Mouse (Mus musculus): ENCODE measurements around the gene Tmem87b. TPM values are rescaled to one million over a fixed set of nuclear protein-coding genes. Genes with fewer than 3 reads are reported as not detected.

Tmem87b gene
- 26.8 and 28.4 TPM in 2 replicates for polyA plus RNA-seq (2014; fragmentation: Nextera tagmentation; extraction: Ambion mirVana)

GRCm38 (mm10) chr2:128817786-128818681 is at the start of gene Tmem87b:
Gene Tmem87b, plus strand, starts transcription at chr2:128818118.
- peak; percentile 91 for ATAC-seq (ENCODE audit: low read depth)
- no peaks in the 10 kb centered on the region for H3K9me3 ChIP-seq (ENCODE audit: control insufficient read depth, low read length)

GRCm38 (mm10) chr2:128768545-128769247 is 49.2 kb upstream of the Tmem87b start:
- 77% methylated on average over 4 of the region's 4 CpGs for WGBS
- Histone ChIP-seq H3K4me1 (ENCODE audit: control insufficient read depth, insufficient read depth, low read length) (no peaks in the 10 kb centered on the region), H3K9me3 (ENCODE audit: control insufficient read depth, low read length) (no peaks in the 10 kb centered on the region), H3K9ac (ENCODE audit: low read depth, low read length) (no peak overlapping the region), H3K27me3 (replicated peaks; ENCODE audit: control insufficient read depth, insufficient read depth, low read length) (no peaks in the 10 kb centered on the region), H3K27ac (replicated peaks; ENCODE audit: low read depth, low read length) (no peak overlapping the region), H3K4me2 (ENCODE audit: low read depth, low read length) (no peak overlapping the region), H3K36me3 (ENCODE audit: control insufficient read depth, insufficient read depth, low read length) (peaks cover 38% of the 10 kb centered on the region), H3K4me3 (ENCODE audit: low read depth, low read length) (no peak overlapping the region)
- no peak for DNase-seq (ENCODE audit: low spot score)
- no peak for ATAC-seq (ENCODE audit: low read depth)

More at GRCm38 (mm10) chr2:128817786-128818681, at the start of gene Tmem87b:
- Histone ChIP-seq H3K9ac (ENCODE audit: low read depth, low read length) (peak within 1 kb of the TSS; percentile 78), H3K4me3 (ENCODE audit: low read depth, low read length) (peak within 1 kb of the TSS; percentile 73), H3K4me2 (ENCODE audit: low read depth, low read length) (peak within 1 kb of the TSS; percentile 73), H3K36me3 (ENCODE audit: control insufficient read depth, insufficient read depth, low read length) (no peaks in the 10 kb centered on the region), H3K27me3 (replicated peaks; ENCODE audit: control insufficient read depth, insufficient read depth, low read length) (no peaks in the 10 kb centered on the region), H3K4me1 (ENCODE audit: control insufficient read depth, insufficient read depth, low read length) (0 out of 2 replicates have a peak, but pooled peaks cover 6% of the 10 kb centered on the region), H3K27ac (replicated peaks; ENCODE audit: low read depth, low read length) (peak within 1 kb of the TSS; percentile 92)
- DNase-seq (ENCODE audit: low spot score), result peak; percentile 98
- WGBS, result under 1% methylated on average over 47 of the region's 59 CpGs

- no peak for ATAC-seq (ENCODE audit: low read depth)
- 89% methylated on average over 6 of the region's 6 CpGs for WGBS
- Histone ChIP-seq H3K9ac (ENCODE audit: low read depth, low read length) (no peak overlapping the region), H3K36me3 (ENCODE audit: control insufficient read depth, insufficient read depth, low read length) (peaks cover 31% of the 10 kb centered on the region), H3K27me3 (replicated peaks; ENCODE audit: control insufficient read depth, insufficient read depth, low read length) (no peaks in the 10 kb centered on the region), H3K4me1 (ENCODE audit: control insufficient read depth, insufficient read depth, low read length) (no peaks in the 10 kb centered on the region), H3K9me3 (ENCODE audit: control insufficient read depth, low read length) (no peaks in the 10 kb centered on the region), H3K4me2 (ENCODE audit: low read depth, low read length) (no peak overlapping the region), H3K27ac (replicated peaks; ENCODE audit: low read depth, low read length) (no peak overlapping the region), H3K4me3 (ENCODE audit: low read depth, low read length) (no peak overlapping the region)
- DNase-seq (ENCODE audit: low spot score), result no peak
These were observed 47.4 kb upstream of the Tmem87b start for GRCm38 (mm10) chr2:128770557-128770956.

- no peaks in the 10 kb centered on the region for H3K9me3 ChIP-seq (ENCODE audit: control insufficient read depth, low read length)
- H3K27ac ChIP-seq (replicated peaks; ENCODE audit: low read depth, low read length), result no peak overlapping the region
- peaks cover 30% of the 10 kb centered on the region for H3K36me3 ChIP-seq (ENCODE audit: control insufficient read depth, insufficient read depth, low read length)
- DNase-seq (ENCODE audit: low spot score) (no peak), ATAC-seq (ENCODE audit: low read depth) (no peak)
- WGBS, result 87% methylated on average over 4 of the region's 4 CpGs
- no peaks in the 10 kb centered on the region for H3K4me1 ChIP-seq (ENCODE audit: control insufficient read depth, insufficient read depth, low read length)
- H3K4me3 ChIP-seq (ENCODE audit: low read depth, low read length), result no peak overlapping the region
- H3K4me2 ChIP-seq (ENCODE audit: low read depth, low read length), result no peak overlapping the region
- no peaks in the 10 kb centered on the region for H3K27me3 ChIP-seq (replicated peaks; ENCODE audit: control insufficient read depth, insufficient read depth, low read length)
- H3K9ac ChIP-seq (ENCODE audit: low read depth, low read length), result no peak overlapping the region
These were observed 46.9 kb upstream of the Tmem87b start for GRCm38 (mm10) chr2:128771048-128771447.

- Histone ChIP-seq H3K36me3 (ENCODE audit: control insufficient read depth, insufficient read depth, low read length) (peaks cover 35% of the 10 kb centered on the region), H3K27me3 (replicated peaks; ENCODE audit: control insufficient read depth, insufficient read depth, low read length) (no peaks in the 10 kb centered on the region), H3K9me3 (ENCODE audit: control insufficient read depth, low read length) (no peaks in the 10 kb centered on the region), H3K4me3 (ENCODE audit: low read depth, low read length) (no peak overlapping the region), H3K27ac (replicated peaks; ENCODE audit: low read depth, low read length) (no peak overlapping the region), H3K4me1 (ENCODE audit: control insufficient read depth, insufficient read depth, low read length) (no peaks in the 10 kb centered on the region), H3K4me2 (ENCODE audit: low read depth, low read length) (no peak overlapping the region), H3K9ac (ENCODE audit: low read depth, low read length) (no peak overlapping the region)
- DNase-seq (ENCODE audit: low spot score) (no peak), ATAC-seq (ENCODE audit: low read depth) (no peak)
- WGBS, result 94% methylated on average over 7 of the region's 7 CpGs
These were observed 46.1 kb upstream of the Tmem87b start for GRCm38 (mm10) chr2:128771750-128772338.

- no peak overlapping the region for H3K27ac ChIP-seq (replicated peaks; ENCODE audit: low read depth, low read length)
- H3K4me2 ChIP-seq (ENCODE audit: low read depth, low read length), result no peak overlapping the region
- peaks cover 42% of the 10 kb centered on the region for H3K36me3 ChIP-seq (ENCODE audit: control insufficient read depth, insufficient read depth, low read length)
- H3K4me1 ChIP-seq (ENCODE audit: control insufficient read depth, insufficient read depth, low read length), result peaks cover 3% of the 10 kb centered on the region; the same call in 1 of the 2 replicates
- ATAC-seq (ENCODE audit: low read depth) (no peak), DNase-seq (ENCODE audit: low spot score) (no peak)
- H3K27me3 ChIP-seq (replicated peaks; ENCODE audit: control insufficient read depth, insufficient read depth, low read length), result no peaks in the 10 kb centered on the region
- no peaks in the 10 kb centered on the region for H3K9me3 ChIP-seq (ENCODE audit: control insufficient read depth, low read length)
- no peak overlapping the region for H3K9ac ChIP-seq (ENCODE audit: low read depth, low read length)
- 88% methylated on average over 5 of the region's 5 CpGs for WGBS
- no peak overlapping the region for H3K4me3 ChIP-seq (ENCODE audit: low read depth, low read length)
These were observed 35.7 kb upstream of the Tmem87b start for GRCm38 (mm10) chr2:128782231-128782630.

- Histone ChIP-seq H3K4me3 (ENCODE audit: low read depth, low read length) (no peak overlapping the region), H3K27ac (replicated peaks; ENCODE audit: low read depth, low read length) (no peak overlapping the region), H3K9ac (ENCODE audit: low read depth, low read length) (no peak overlapping the region), H3K9me3 (ENCODE audit: control insufficient read depth, low read length) (no peaks in the 10 kb centered on the region), H3K36me3 (ENCODE audit: control insufficient read depth, insufficient read depth, low read length) (peaks cover 43% of the 10 kb centered on the region), H3K4me2 (ENCODE audit: low read depth, low read length) (no peak overlapping the region), H3K4me1 (ENCODE audit: control insufficient read depth, insufficient read depth, low read length) (peaks cover 3% of the 10 kb centered on the region; the same call in 1 of the 2 replicates), H3K27me3 (replicated peaks; ENCODE audit: control insufficient read depth, insufficient read depth, low read length) (no peaks in the 10 kb centered on the region)
- peak; percentile 56 for DNase-seq (ENCODE audit: low spot score)
- 55% methylated on average over 10 of the region's 10 CpGs for WGBS
- no peak for ATAC-seq (ENCODE audit: low read depth)
These were observed 34.1 kb upstream of the Tmem87b start for GRCm38 (mm10) chr2:128783660-128784345.

- no peaks in the 10 kb centered on the region for H3K9me3 ChIP-seq (ENCODE audit: control insufficient read depth, low read length)
- ATAC-seq (ENCODE audit: low read depth), result no peak
- peaks cover 36% of the 10 kb centered on the region for H3K36me3 ChIP-seq (ENCODE audit: control insufficient read depth, insufficient read depth, low read length)
These were observed 33.1 kb upstream of the Tmem87b start for GRCm38 (mm10) chr2:128784814-128785213.

More at GRCm38 (mm10) chr2:128784814-128785213, 33.1 kb upstream of the Tmem87b start:
- no peak for DNase-seq (ENCODE audit: low spot score)
- H3K27me3 ChIP-seq (replicated peaks; ENCODE audit: control insufficient read depth, insufficient read depth, low read length), result no peaks in the 10 kb centered on the region
- no peak overlapping the region for H3K4me2 ChIP-seq (ENCODE audit: low read depth, low read length)
- 95% methylated on average over 7 of the region's 7 CpGs for WGBS
- H3K4me3 ChIP-seq (ENCODE audit: low read depth, low read length), result no peak overlapping the region
- no peak overlapping the region for H3K9ac ChIP-seq (ENCODE audit: low read depth, low read length)
- H3K4me1 ChIP-seq (ENCODE audit: control insufficient read depth, insufficient read depth, low read length), result peaks cover 3% of the 10 kb centered on the region; the same call in 1 of the 2 replicates
- H3K27ac ChIP-seq (replicated peaks; ENCODE audit: low read depth, low read length), result no peak overlapping the region
